In genomic region chr1:133885811-133886210, GRCm38 (mm10) we compare ENCODE assay signal across 14 mouse cellular contexts. TPM values are rescaled to one million over a fixed set of nuclear protein-coding genes. Genes with fewer than 3 reads are reported as not detected.
DNase-seq lines count a peak whose midpoint lies in the region; ATAC-seq lines count a peak whose summit lies in the region.
"Had no signal": no experiment of that assay in that cellular context is flagged by ENCODE, and none has a peak within 500 bp of the region (broad histone marks: within the 10 kb centered on the region; RNA-seq: fewer than 3 reads in every experiment).

No protein-coding gene starts in this region.

- peaks cover 57% of the 10 kb centered on the region for H3K4me1 ChIP-seq in hindbrain, embryonic 14.5 days (replicated peaks; ENCODE audit: control insufficient read depth, insufficient read depth, low read length)
- H3K4me1 ChIP-seq in hindbrain, embryonic 16.5 days (ENCODE audit: control insufficient read depth, insufficient read depth, low read depth, low read length) = peaks cover 26% of the 10 kb centered on the region
- peaks cover 58% of the 10 kb centered on the region for H3K4me1 ChIP-seq in intestine, embryonic 16.5 days (ENCODE audit: control insufficient read depth, insufficient read depth, low read length)
- H3K4me1 ChIP-seq in limb, embryonic 10.5 days = peaks cover 71% of the 10 kb centered on the region

- H3K36me3 ChIP-seq in hindbrain, embryonic 14.5 days (replicated peaks; ENCODE audit: control insufficient read depth, insufficient read depth) = no peaks in the 10 kb centered on the region
- no peaks in the 10 kb centered on the region for H3K36me3 ChIP-seq in hindbrain, embryonic 16.5 days (ENCODE audit: control insufficient read depth, insufficient read depth, low read length)
- H3K36me3 ChIP-seq in intestine, embryonic 16.5 days (ENCODE audit: control insufficient read depth, insufficient read depth, low read length) = no peaks in the 10 kb centered on the region
- H3K36me3 ChIP-seq in limb, embryonic 10.5 days = no peaks in the 10 kb centered on the region

- DNase-seq in hindbrain, embryonic 14.5 days (ENCODE audit: low spot score) = no peak
- DNase-seq in R1 (ENCODE audit: low read depth, low spot score) = peak; percentile 38
- no peak for DNase-seq in limb, embryonic 10.5 days (ENCODE audit: low spot score)
- DNase-seq in thymus, postnatal 10 days (ENCODE audit: low spot score in 2 of 2) = no peak
- DNase-seq in adipocyte (ENCODE audit: low spot score) = no peak
- DNase-seq: adrenal gland, adult 8-10 months; heart, adult 18-20 months; heart, postnatal 14 days; kidney, adult 9 months; lung, postnatal 36 days; thymus, postnatal 25 days had no signal

- 0 out of 2 replicates have a peak overlapping the region, but pooled peaks have one; percentile 56 for H3K27ac ChIP-seq in hindbrain, embryonic 14.5 days
- no peak overlapping the region for H3K27ac ChIP-seq in hindbrain, embryonic 16.5 days (ENCODE audit: low read depth, low read length)
- H3K27ac ChIP-seq in intestine, embryonic 16.5 days (ENCODE audit: low read length) = no peak overlapping the region
- H3K27ac ChIP-seq in limb, embryonic 10.5 days = no peak overlapping the region

- ATAC-seq in hindbrain, embryonic 14.5 days (ENCODE audit: low FRiP score) = no peak
- no peak for ATAC-seq in hindbrain, embryonic 16.5 days
- peak; percentile 40 for ATAC-seq in intestine, embryonic 16.5 days
- ATAC-seq in megakaryocyte progenitor cell, adult 5-6 weeks (replicated peaks; ENCODE audit: poor library complexity) = peak; percentile 43

- no peaks in the 10 kb centered on the region for H3K9me3 ChIP-seq in hindbrain, embryonic 14.5 days (ENCODE audit: control insufficient read depth, low read length)
- no peaks in the 10 kb centered on the region for H3K9me3 ChIP-seq in hindbrain, embryonic 16.5 days (ENCODE audit: control insufficient read depth, low read length)
- no peaks in the 10 kb centered on the region for H3K9me3 ChIP-seq in intestine, embryonic 16.5 days (ENCODE audit: control insufficient read depth, low read length)
- no peaks in the 10 kb centered on the region for H3K9me3 ChIP-seq in limb, embryonic 10.5 days (replicated peaks)

- H3K4me2 ChIP-seq in hindbrain, embryonic 14.5 days (replicated peaks) = no peak overlapping the region
- no peak overlapping the region for H3K4me2 ChIP-seq in hindbrain, embryonic 16.5 days (ENCODE audit: low read length)
- no peak overlapping the region for H3K4me2 ChIP-seq in intestine, embryonic 16.5 days (ENCODE audit: low read depth, low read length)

- 86% methylated on average over 7 of the region's 7 CpGs for WGBS in hindbrain, embryonic 14.5 days
- 92% methylated on average over 4 of the region's 7 CpGs for WGBS in hindbrain, embryonic 16.5 days
- 79% methylated on average over 7 of the region's 7 CpGs for WGBS in intestine, embryonic 16.5 days
- 95% methylated on average over 7 of the region's 7 CpGs for WGBS in limb, embryonic 10.5 days

- H3K27me3 ChIP-seq in hindbrain, embryonic 14.5 days (ENCODE audit: control insufficient read depth, insufficient read depth, low read length) = no peaks in the 10 kb centered on the region
- H3K27me3 ChIP-seq in hindbrain, embryonic 16.5 days (replicated peaks; ENCODE audit: control insufficient read depth, insufficient read depth, low read length) = no peaks in the 10 kb centered on the region
- no peaks in the 10 kb centered on the region for H3K27me3 ChIP-seq in intestine, embryonic 16.5 days (replicated peaks; ENCODE audit: control insufficient read depth, insufficient read depth, low read length)
- peaks cover 77% of the 10 kb centered on the region for H3K27me3 ChIP-seq in limb, embryonic 10.5 days (ENCODE audit: low read depth, poor library complexity, severe bottlenecking)

- no peak overlapping the region for H3K9ac ChIP-seq in hindbrain, embryonic 14.5 days
- H3K9ac ChIP-seq in hindbrain, embryonic 16.5 days (ENCODE audit: low read depth, low read length) = no peak overlapping the region
- no peak overlapping the region for H3K9ac ChIP-seq in intestine, embryonic 16.5 days (ENCODE audit: low read depth, low read length)

- H3K4me3 ChIP-seq in hindbrain, embryonic 14.5 days (replicated peaks; ENCODE audit: low read length) = no peak overlapping the region
- H3K4me3 ChIP-seq in hindbrain, embryonic 16.5 days (ENCODE audit: low read length) = no peak overlapping the region
- no peak overlapping the region for H3K4me3 ChIP-seq in intestine, embryonic 16.5 days (ENCODE audit: low read length)
- H3K4me3 ChIP-seq in limb, embryonic 10.5 days = no peak overlapping the region

RNA-seq across cellular contexts. Expression of gene Optc, which starts 22.0 kb away (rescaled TPM):
- 3.2 TPM in 2 replicates for polyA plus RNA-seq in hindbrain, embryonic 14.5 days (2014; fragmentation: Nextera tagmentation; extraction: Ambion mirVana)
- 4.0 and 4.1 TPM in 2 replicates for polyA plus RNA-seq in hindbrain, embryonic 16.5 days (2015; fragmentation: Nextera tagmentation; extraction: Ambion mirVana)
- polyA plus RNA-seq in intestine, embryonic 16.5 days (2015; fragmentation: Nextera tagmentation; extraction: Ambion mirVana) = 1.1 and 1.3 TPM in 2 replicates
- total RNA-seq in megakaryocyte progenitor cell, adult 5-6 weeks (2015) = not detected in 2 replicates
- not detected in 2 replicates for total RNA-seq in megakaryocyte progenitor cell, adult 5-6 weeks (2017)
- polyA plus RNA-seq in limb, embryonic 10.5 days (2016; fragmentation: Nextera tagmentation; extraction: Ambion mirVana) = 0.24 and 0.41 TPM in 2 replicates

RNA-seq across cellular contexts. Expression of gene Prelp, which starts 35.4 kb away (rescaled TPM):
- 14.6 and 15.6 TPM in 2 replicates for polyA plus RNA-seq in hindbrain, embryonic 14.5 days (2014; fragmentation: Nextera tagmentation; extraction: Ambion mirVana)
- 12.0 and 17.0 TPM in 2 replicates for polyA plus RNA-seq in hindbrain, embryonic 16.5 days (2015; fragmentation: Nextera tagmentation; extraction: Ambion mirVana)
- polyA plus RNA-seq in intestine, embryonic 16.5 days (2015; fragmentation: Nextera tagmentation; extraction: Ambion mirVana) = 2.7 and 2.9 TPM in 2 replicates
- not detected in 2 replicates for total RNA-seq in megakaryocyte progenitor cell, adult 5-6 weeks (2015)
- not detected in 2 replicates for total RNA-seq in megakaryocyte progenitor cell, adult 5-6 weeks (2017)
- polyA plus RNA-seq in limb, embryonic 10.5 days (2016; fragmentation: Nextera tagmentation; extraction: Ambion mirVana) = 0.18 and 0.56 TPM in 2 replicates

Comparison
In these comparisons a context has a peak if more than half of its experiments do, and no peak if none do; other contexts are left out.
1. ATAC-seq: peak in intestine, embryonic 16.5 days (single experiment) and megakaryocyte progenitor cell, adult 5-6 weeks (single experiment); none in hindbrain, embryonic 14.5 days (single experiment) and hindbrain, embryonic 16.5 days (single experiment).